Comparison of ENCODE assay signal across 8 mouse cellular contexts in genomic region chr8:55939870-55940525, GRCm38 (mm10). TPM values are rescaled to one million over a fixed set of nuclear protein-coding genes. Genes with fewer than 3 reads are reported as not detected.
A peak's percentile ranks its signal among the peaks of the same experiment; 100 is the strongest.
DNase-seq lines count a peak whose midpoint lies in the region; ATAC-seq and TF ChIP-seq lines count a peak whose summit lies in the region.

TSS of gene Glra3 (plus strand) at chr8:55940460.

- no peak for TF ChIP-seq POLR2A in cortical plate, adult 2 months (IDR thresholded peaks at IDR 0.05; ENCODE audit: extremely low read depth, insufficient read depth, low read length)

- H3K4me2 ChIP-seq in hindbrain, embryonic 12.5 days (replicated peaks): peak within 1 kb of the TSS; percentile 64
- peak within 1 kb of the TSS; percentile 53 for H3K4me2 ChIP-seq in limb, embryonic 12.5 days

- H3K4me1 ChIP-seq in cortical plate, adult 2 months (ENCODE audit: control insufficient read depth, insufficient read depth, low read length): no peaks in the 10 kb centered on the region
- H3K4me1 ChIP-seq in hindbrain, embryonic 12.5 days: peaks cover 9% of the 10 kb centered on the region; the same call in 1 of the 2 replicates
- H3K4me1 ChIP-seq in limb, embryonic 12.5 days (replicated peaks): peaks cover 6% of the 10 kb centered on the region

- no peak within 1 kb of the TSS for H3K9ac ChIP-seq in hindbrain, embryonic 12.5 days
- no peak within 1 kb of the TSS for H3K9ac ChIP-seq in limb, embryonic 12.5 days (replicated peaks)

- H3K4me3 ChIP-seq in gastrocnemius, adult 2 months: no peak within 1 kb of the TSS
- peak within 1 kb of the TSS; percentile 64 for H3K4me3 ChIP-seq in cortical plate, adult 2 months (ENCODE audit: insufficient read depth, low read length)
- H3K4me3 ChIP-seq in hindbrain, embryonic 12.5 days: peak within 1 kb of the TSS; percentile 33
- peak within 1 kb of the TSS; percentile 21; the same call in 1 of the 2 replicates for H3K4me3 ChIP-seq in limb, embryonic 12.5 days (replicated peaks)

- intact Hi-C loops in gastrocnemius, adult 2 months (cut with DNase I): no loop called here
- intact Hi-C loops in gastrocnemius, postnatal 14 days (cut with DNase I; ENCODE audit: low total_unique reads): no loop called here

- DNase-seq in gastrocnemius, adult 2 months: peak; percentile 12
- DNase-seq in gastrocnemius, postnatal 14 days: no peak
- peak; percentile 50 for DNase-seq in right cerebral cortex, postnatal 14 days
- DNase-seq in ovary, postnatal 36 days (ENCODE audit: low spot score): no peak

- H3K27ac ChIP-seq in gastrocnemius, adult 2 months: no peak within 1 kb of the TSS
- no peak within 1 kb of the TSS for H3K27ac ChIP-seq in cortical plate, adult 2 months (ENCODE audit: insufficient read depth, low read length)
- no peak within 1 kb of the TSS for H3K27ac ChIP-seq in hindbrain, embryonic 12.5 days
- H3K27ac ChIP-seq in limb, embryonic 12.5 days: no peak within 1 kb of the TSS

- H3K27me3 ChIP-seq in hindbrain, embryonic 12.5 days: no peaks in the 10 kb centered on the region
- H3K27me3 ChIP-seq in limb, embryonic 12.5 days: no peaks in the 10 kb centered on the region

- TF ChIP-seq CTCF in gastrocnemius, adult 2 months (IDR thresholded peaks at IDR 0.05): no peak
- TF ChIP-seq CTCF in cortical plate, adult 2 months (IDR thresholded peaks at IDR 0.05; ENCODE audit: extremely low read depth, insufficient read depth, low read length): no peak

- no peaks in the 10 kb centered on the region for H3K36me3 ChIP-seq in hindbrain, embryonic 12.5 days
- no peaks in the 10 kb centered on the region for H3K36me3 ChIP-seq in limb, embryonic 12.5 days

- ATAC-seq in hindbrain, embryonic 12.5 days (ENCODE audit: low FRiP score): peak; percentile 96
- peak; percentile 52; the same call in 1 of the 2 replicates for ATAC-seq in limb, embryonic 12.5 days (ENCODE audit: insufficient number of reproducible peaks, insufficient read depth, low FRiP score, low TSS enrichment, low read depth)
- no peak for ATAC-seq in CD4-positive, CD25-positive, alpha-beta regulatory T cell, adult 4 months

- 14% methylated on average over 11 of the region's 11 CpGs for WGBS in hindbrain, embryonic 12.5 days
- 15% methylated on average over 11 of the region's 11 CpGs for WGBS in limb, embryonic 12.5 days

- H3K9me3 ChIP-seq in hindbrain, embryonic 12.5 days (replicated peaks): no peaks in the 10 kb centered on the region
- H3K9me3 ChIP-seq in limb, embryonic 12.5 days: no peaks in the 10 kb centered on the region

RNA-seq across cellular contexts. Expression of gene Glra3, which starts in this region (rescaled TPM):
- not detected for total RNA-seq in gastrocnemius, adult 2 months (2021)
- not detected for total RNA-seq in gastrocnemius, postnatal 14 days (2021)
- 1.8 and 2.0 TPM in 2 replicates for polyA plus RNA-seq in cortical plate, adult 2 months (2012; rRNA removed)
- 0.16 and 0.22 TPM in 2 replicates for polyA plus RNA-seq in hindbrain, embryonic 12.5 days (2016; fragmentation: Nextera tagmentation; extraction: Ambion mirVana)
- 0.04 and 0.05 TPM in 2 replicates for polyA plus RNA-seq in limb, embryonic 12.5 days (2016; fragmentation: Nextera tagmentation; extraction: Ambion mirVana)
- not detected for polyA plus RNA-seq in CD4-positive, CD25-positive, alpha-beta regulatory T cell, adult 4 months (2017; shearing (Covaris generic))

Comparison
In these comparisons a context has a peak if more than half of its experiments do, and no peak if none do; other contexts are left out.
1. Peak in DNase-seq in gastrocnemius, adult 2 months; RNA of the gene not detected or under 1 TPM.
2. Peak in ATAC-seq, H3K4me3 ChIP-seq and H3K4me2 ChIP-seq in hindbrain, embryonic 12.5 days; RNA of the gene not detected or under 1 TPM.
3. Peak in ATAC-seq, H3K4me3 ChIP-seq and H3K4me2 ChIP-seq in limb, embryonic 12.5 days; RNA of the gene not detected or under 1 TPM.